Mouse (Mus musculus): ENCODE results near the gene Grin1. TPM values are rescaled to one million over a fixed set of nuclear protein-coding genes. Genes with fewer than 3 reads are reported as not detected.

The Grin1 gene
- total and polyA plus RNA-seq, 2 experiments from 2014 or later = 69.5 to 156 TPM

GRCm38 (mm10) chr2:25338303-25338702 is 19.3 kb upstream of the Grin1 start:
- H3K27me3 ChIP-seq (ENCODE audit: insufficient read depth, low read length) = no peaks in the 10 kb centered on the region
- DNase-seq (ENCODE audit: low spot score) (no peak), ATAC-seq (no peak)
- H3K9me3 ChIP-seq (ENCODE audit: low read length) = no peaks in the 10 kb centered on the region
- no peak for TF ChIP-seq CTCF (IDR thresholded peaks at IDR 0.05; ENCODE audit: low read depth)
- H3K27ac ChIP-seq = no peak overlapping the region
- WGBS = 94% methylated on average over 6 of the region's 6 CpGs
- H3K9ac ChIP-seq (replicated peaks; ENCODE audit: low read length) = no peak overlapping the region
- no peak overlapping the region for H3K4me2 ChIP-seq (ENCODE audit: low read depth, low read length)
- H3K4me1 ChIP-seq (ENCODE audit: insufficient read depth, low read length) = peaks cover 5% of the 10 kb centered on the region
- H3K36me3 ChIP-seq (ENCODE audit: insufficient read depth, low read length) = peaks cover 70% of the 10 kb centered on the region
- H3K4me3 ChIP-seq (ENCODE audit: low read length) = no peak overlapping the region

- H3K4me2 ChIP-seq (ENCODE audit: low read depth, low read length) = peak overlapping the region; percentile 97
- WGBS = 76% methylated on average over 2 of the region's 2 CpGs
- peaks cover 13% of the 10 kb centered on the region for H3K4me1 ChIP-seq (ENCODE audit: insufficient read depth, low read length)
- ATAC-seq (no peak), DNase-seq (ENCODE audit: low spot score) (no peak)
- peak overlapping the region; percentile 93 for H3K9ac ChIP-seq (replicated peaks; ENCODE audit: low read length)
- peak overlapping the region; percentile 95 for H3K4me3 ChIP-seq (ENCODE audit: low read length)
- H3K27me3 ChIP-seq (ENCODE audit: insufficient read depth, low read length) = no peaks in the 10 kb centered on the region
- no peak overlapping the region for H3K27ac ChIP-seq
- H3K36me3 ChIP-seq (ENCODE audit: insufficient read depth, low read length) = peaks cover 43% of the 10 kb centered on the region
- TF ChIP-seq CTCF (IDR thresholded peaks at IDR 0.05; ENCODE audit: low read depth) = no peak
- no peaks in the 10 kb centered on the region for H3K9me3 ChIP-seq (ENCODE audit: low read length)
Measured at GRCm38 (mm10) chr2:25333569-25333968, 14.6 kb upstream of the Grin1 start.

GRCm38 (mm10) chr2:25332286-25333160 is 13.5 kb upstream of the Grin1 start, which contains the start of gene Man1b1:
TSS of gene Man1b1 (plus strand) at chr2:25332338.
- peaks cover 13% of the 10 kb centered on the region for H3K4me1 ChIP-seq (ENCODE audit: insufficient read depth, low read length)
- DNase-seq (ENCODE audit: low spot score) (peak; percentile 100), ATAC-seq (peak; percentile 99)
- peak within 1 kb of the TSS; percentile 95 for H3K4me3 ChIP-seq (ENCODE audit: low read length)
- WGBS = under 1% methylated on average over 78 of the region's 78 CpGs
- H3K27me3 ChIP-seq (ENCODE audit: insufficient read depth, low read length) = no peaks in the 10 kb centered on the region
- TF ChIP-seq CTCF (IDR thresholded peaks at IDR 0.05; ENCODE audit: low read depth) = peak; percentile 45; the same call in 1 of the 2 replicates
- peak within 1 kb of the TSS; percentile 93 for H3K9ac ChIP-seq (replicated peaks; ENCODE audit: low read length)
- no peaks in the 10 kb centered on the region for H3K9me3 ChIP-seq (ENCODE audit: low read length)
- H3K4me2 ChIP-seq (ENCODE audit: low read depth, low read length) = peak within 1 kb of the TSS; percentile 97
- peaks cover 33% of the 10 kb centered on the region for H3K36me3 ChIP-seq (ENCODE audit: insufficient read depth, low read length)
- H3K27ac ChIP-seq = peak within 1 kb of the TSS; percentile 90

- H3K4me3 ChIP-seq (ENCODE audit: low read length) = peak overlapping the region; percentile 95
- peak overlapping the region; percentile 93; the same call in 1 of the 2 replicates for H3K9ac ChIP-seq (replicated peaks; ENCODE audit: low read length)
- H3K27me3 ChIP-seq (ENCODE audit: insufficient read depth, low read length) = no peaks in the 10 kb centered on the region
- 61% methylated on average over 9 of the region's 9 CpGs for WGBS
- DNase-seq (ENCODE audit: low spot score) = no peak
- no peak overlapping the region for H3K27ac ChIP-seq
- peaks cover 24% of the 10 kb centered on the region for H3K36me3 ChIP-seq (ENCODE audit: insufficient read depth, low read length)
- TF ChIP-seq CTCF (IDR thresholded peaks at IDR 0.05; ENCODE audit: low read depth) = 0 out of 2 replicates have a peak, but pooled peaks have one; percentile 3
- H3K9me3 ChIP-seq (ENCODE audit: low read length) = no peaks in the 10 kb centered on the region
- peaks cover 13% of the 10 kb centered on the region for H3K4me1 ChIP-seq (ENCODE audit: insufficient read depth, low read length)
- no peak for ATAC-seq
- peak overlapping the region; percentile 97 for H3K4me2 ChIP-seq (ENCODE audit: low read depth, low read length)
Measured at GRCm38 (mm10) chr2:25331470-25331869, 12.5 kb upstream of the Grin1 start.

GRCm38 (mm10) chr2:25328440-25328839 is 9.5 kb upstream of the Grin1 start:
- no peaks in the 10 kb centered on the region for H3K36me3 ChIP-seq (ENCODE audit: insufficient read depth, low read length)

GRCm38 (mm10) chr2:25326036-25326435 is 7.0 kb upstream of the Grin1 start:
- Histone ChIP-seq H3K27me3 (ENCODE audit: insufficient read depth, low read length) (no peaks in the 10 kb centered on the region), H3K4me1 (ENCODE audit: insufficient read depth, low read length) (no peaks in the 10 kb centered on the region), H3K4me2 (ENCODE audit: low read depth, low read length) (no peak overlapping the region), H3K9ac (replicated peaks; ENCODE audit: low read length) (no peak overlapping the region), H3K9me3 (ENCODE audit: low read length) (no peaks in the 10 kb centered on the region), H3K36me3 (ENCODE audit: insufficient read depth, low read length) (no peaks in the 10 kb centered on the region), H3K27ac (no peak overlapping the region), H3K4me3 (ENCODE audit: low read length) (no peak overlapping the region)
- ATAC-seq = no peak
- WGBS = 73% methylated on average over 2 of the region's 2 CpGs
- no peak for TF ChIP-seq CTCF (IDR thresholded peaks at IDR 0.05; ENCODE audit: low read depth)
- DNase-seq (ENCODE audit: low spot score) = no peak

More at GRCm38 (mm10) chr2:25328440-25328839, 9.5 kb upstream of the Grin1 start:
- H3K27me3 ChIP-seq (ENCODE audit: insufficient read depth, low read length) = no peaks in the 10 kb centered on the region
- no peak overlapping the region for H3K9ac ChIP-seq (replicated peaks; ENCODE audit: low read length)
- no peak overlapping the region for H3K4me3 ChIP-seq (ENCODE audit: low read length)
- H3K4me2 ChIP-seq (ENCODE audit: low read depth, low read length) = no peak overlapping the region
- no peaks in the 10 kb centered on the region for H3K9me3 ChIP-seq (ENCODE audit: low read length)
- peak; percentile 77 for DNase-seq (ENCODE audit: low spot score)
- no peak for ATAC-seq
- no peak overlapping the region for H3K27ac ChIP-seq
- 27% methylated on average over 7 of the region's 7 CpGs for WGBS
- peaks cover 9% of the 10 kb centered on the region for H3K4me1 ChIP-seq (ENCODE audit: insufficient read depth, low read length)
- TF ChIP-seq CTCF (IDR thresholded peaks at IDR 0.05; ENCODE audit: low read depth) = peak; percentile 78

GRCm38 (mm10) chr2:25320084-25320483 is 1.1 kb upstream of the Grin1 start:
- ATAC-seq (no peak), DNase-seq (ENCODE audit: low spot score) (no peak)
- peaks cover 3% of the 10 kb centered on the region; the same call in 1 of the 2 replicates for H3K36me3 ChIP-seq (ENCODE audit: insufficient read depth, low read length)
- no peaks in the 10 kb centered on the region for H3K9me3 ChIP-seq (ENCODE audit: low read length)
- no peaks in the 10 kb centered on the region for H3K27me3 ChIP-seq (ENCODE audit: insufficient read depth, low read length)
- H3K9ac ChIP-seq (replicated peaks; ENCODE audit: low read length) = no peak overlapping the region
- H3K27ac ChIP-seq = no peak overlapping the region
- H3K4me1 ChIP-seq (ENCODE audit: insufficient read depth, low read length) = no peaks in the 10 kb centered on the region
- H3K4me2 ChIP-seq (ENCODE audit: low read depth, low read length) = no peak overlapping the region
- 28% methylated on average over 2 of the region's 2 CpGs for WGBS
- TF ChIP-seq CTCF (IDR thresholded peaks at IDR 0.05; ENCODE audit: low read depth) = no peak
- no peak overlapping the region for H3K4me3 ChIP-seq (ENCODE audit: low read length)

All from hindbrain, postnatal 0 days (tissue).